Mouse (Mus musculus) embryonic facial prominence, embryonic 13.5 days (tissue): ENCODE data around the gene Babam2. TPM values are rescaled to one million over a fixed set of nuclear protein-coding genes. Genes with fewer than 3 reads are reported as not detected.
A peak's percentile ranks its signal among the peaks of the same experiment; 100 is the strongest.

ENCODE experiments used
- ATAC-seq: fragments of 200-750 bp; cut with Nextera tagmentation; 2 replicates; pipeline ENCODE4 v1.8.0; 2017; ENCODE audit warnings: low read depth; ENCODE audit not compliant: insufficient number of reproducible peaks, insufficient read depth, low FRiP score, low TSS enrichment
- H3K27ac ChIP-seq: fragments of 300-500 bp; sonication (generic); 2 replicates; pipeline ENCODE4 v1.5.1; 2015; ENCODE audit warnings: moderate library complexity, mild to moderate bottlenecking, inconsistent platforms
- H3K27me3 ChIP-seq: fragments of 300-500 bp; sonication (generic); 2 replicates; pipeline ENCODE4 v1.6.1; 2015; ENCODE audit warnings: mild to moderate bottlenecking, inconsistent platforms
- H3K36me3 ChIP-seq: fragments of 300-500 bp; sonication (generic); 2 replicates; pipeline ENCODE4 v1.6.1; 2015; ENCODE audit warnings: mild to moderate bottlenecking, inconsistent platforms
- H3K4me1 ChIP-seq: fragments of 300-500 bp; sonication (generic); 2 replicates; pipeline ENCODE4 v1.6.1; 2015; ENCODE audit warnings: inconsistent platforms
- H3K4me2 ChIP-seq: fragments of 300-500 bp; sonication (generic); 2 replicates; pipeline ENCODE4 v1.6.1; 2015; ENCODE audit warnings: moderate library complexity, mild to moderate bottlenecking, inconsistent platforms
- H3K4me3 ChIP-seq: fragments of 300-500 bp; sonication (generic); 2 replicates; pipeline ENCODE4 v1.5.1; 2015; ENCODE audit warnings: mild to moderate bottlenecking, inconsistent platforms
- H3K9ac ChIP-seq: fragments of 300-500 bp; sonication (generic); 2 replicates; pipeline ENCODE4 v1.6.1; 2015; ENCODE audit warnings: mild to moderate bottlenecking, inconsistent platforms
- H3K9me3 ChIP-seq: fragments of 300-500 bp; sonication (generic); 2 replicates; pipeline ENCODE4 v1.6.1; 2016; ENCODE audit warnings: inconsistent platforms
- WGBS: fragments of 180-500 bp; shearing (Covaris S2); methylation state at CpG from one replicate; pipeline ENCODE4 v1.1.7; 2015; ENCODE audit warnings: mixed read lengths; 5-methylcytosine and 5-hydroxymethylcytosine counted together
- polyA plus RNA-seq: library from polyadenylated mRNA; unstranded; fragments of >200 nt; fragmentation: Nextera tagmentation; extraction: Ambion mirVana; gene quantifications from 2 replicates; pipeline ENCODE4 v1.2.1, GENCODE M21; 2015

The Babam2 gene
- polyA plus RNA-seq, 1 experiment from 2014 or later: 50.1 TPM

- 84% methylated on average over 3 of the region's 3 CpGs for WGBS
- H3K36me3 ChIP-seq: no peaks in the 10 kb centered on the region
- H3K27ac ChIP-seq: no peak overlapping the region
- H3K4me3 ChIP-seq: no peak overlapping the region
- H3K27me3 ChIP-seq: no peaks in the 10 kb centered on the region
- no peak overlapping the region for H3K4me2 ChIP-seq
- H3K9ac ChIP-seq: no peak overlapping the region
- H3K4me1 ChIP-seq: no peaks in the 10 kb centered on the region
- H3K9me3 ChIP-seq: peaks cover 6% of the 10 kb centered on the region; the same call in 1 of the 2 replicates
- ATAC-seq: no peak
These were observed 57.8 kb downstream of the Babam2 start for GRCm38 (mm10) chr5:31755255-31755654.

GRCm38 (mm10) chr5:31758310-31759091 is 61.0 kb downstream of the Babam2 start:
- H3K4me3 ChIP-seq: no peak overlapping the region
- no peak overlapping the region for H3K4me2 ChIP-seq
- no peak for ATAC-seq
- no peaks in the 10 kb centered on the region for H3K27me3 ChIP-seq
- H3K9me3 ChIP-seq: peaks cover 6% of the 10 kb centered on the region; the same call in 1 of the 2 replicates
- H3K9ac ChIP-seq: no peak overlapping the region
- 78% methylated on average over 9 of the region's 9 CpGs for WGBS
- 0 out of 2 replicates have a peak overlapping the region, but pooled peaks have one; percentile 7 for H3K27ac ChIP-seq
- H3K36me3 ChIP-seq: no peaks in the 10 kb centered on the region
- no peaks in the 10 kb centered on the region for H3K4me1 ChIP-seq

- ATAC-seq: no peak
These were observed 64.4 kb downstream of the Babam2 start for GRCm38 (mm10) chr5:31761836-31762235.

GRCm38 (mm10) chr5:31762773-31763172 is 65.3 kb downstream of the Babam2 start:
- H3K9ac ChIP-seq: no peak overlapping the region
- no peaks in the 10 kb centered on the region for H3K27me3 ChIP-seq
- no peak overlapping the region for H3K27ac ChIP-seq
- WGBS: 86% methylated on average over 1 of the region's 1 CpGs
- no peak for ATAC-seq
- H3K4me1 ChIP-seq: no peaks in the 10 kb centered on the region
- H3K9me3 ChIP-seq: no peaks in the 10 kb centered on the region
- H3K36me3 ChIP-seq: no peaks in the 10 kb centered on the region
- H3K4me2 ChIP-seq: no peak overlapping the region
- no peak overlapping the region for H3K4me3 ChIP-seq

More at GRCm38 (mm10) chr5:31761836-31762235, 64.4 kb downstream of the Babam2 start:
- Histone ChIP-seq H3K27ac (no peak overlapping the region), H3K4me1 (no peaks in the 10 kb centered on the region), H3K9ac (no peak overlapping the region), H3K9me3 (no peaks in the 10 kb centered on the region), H3K4me3 (no peak overlapping the region), H3K4me2 (no peak overlapping the region), H3K27me3 (no peaks in the 10 kb centered on the region), H3K36me3 (no peaks in the 10 kb centered on the region)
- 90% methylated on average over 4 of the region's 4 CpGs for WGBS

- H3K9me3 ChIP-seq: no peaks in the 10 kb centered on the region
- ATAC-seq: no peak
- no peak overlapping the region for H3K4me2 ChIP-seq
- no peak overlapping the region for H3K9ac ChIP-seq
- no peak overlapping the region for H3K4me3 ChIP-seq
- no peaks in the 10 kb centered on the region for H3K27me3 ChIP-seq
- no peak overlapping the region for H3K27ac ChIP-seq
- H3K4me1 ChIP-seq: no peaks in the 10 kb centered on the region
- H3K36me3 ChIP-seq: no peaks in the 10 kb centered on the region
- WGBS: 90% methylated on average over 2 of the region's 2 CpGs
These were observed 68.3 kb downstream of the Babam2 start for GRCm38 (mm10) chr5:31765824-31766223.

GRCm38 (mm10) chr5:31766841-31767542 is 69.5 kb downstream of the Babam2 start:
- H3K4me2 ChIP-seq: no peak overlapping the region
- 46% methylated on average over 4 of the region's 4 CpGs for WGBS

GRCm38 (mm10) chr5:31771486-31771885 is 74.0 kb downstream of the Babam2 start:
- Histone ChIP-seq H3K9ac (no peak overlapping the region), H3K4me2 (no peak overlapping the region), H3K27ac (no peak overlapping the region), H3K4me3 (no peak overlapping the region), H3K4me1 (no peaks in the 10 kb centered on the region), H3K9me3 (0 out of 2 replicates have a peak, but pooled peaks cover 4% of the 10 kb centered on the region), H3K36me3 (no peaks in the 10 kb centered on the region), H3K27me3 (no peaks in the 10 kb centered on the region)
- 89% methylated on average over 5 of the region's 5 CpGs for WGBS
- no peak for ATAC-seq

More at GRCm38 (mm10) chr5:31766841-31767542, 69.5 kb downstream of the Babam2 start:
- H3K4me3 ChIP-seq: no peak overlapping the region
- H3K9ac ChIP-seq: no peak overlapping the region
- no peaks in the 10 kb centered on the region for H3K27me3 ChIP-seq
- no peak for ATAC-seq
- no peak overlapping the region for H3K27ac ChIP-seq
- H3K4me1 ChIP-seq: no peaks in the 10 kb centered on the region
- no peaks in the 10 kb centered on the region for H3K9me3 ChIP-seq
- H3K36me3 ChIP-seq: no peaks in the 10 kb centered on the region

- Histone ChIP-seq H3K9me3 (0 out of 2 replicates have a peak, but pooled peaks cover 4% of the 10 kb centered on the region), H3K9ac (no peak overlapping the region), H3K36me3 (no peaks in the 10 kb centered on the region), H3K4me3 (no peak overlapping the region), H3K4me2 (no peak overlapping the region), H3K27ac (no peak overlapping the region), H3K27me3 (no peaks in the 10 kb centered on the region), H3K4me1 (no peaks in the 10 kb centered on the region)
- 87% methylated on average over 4 of the region's 4 CpGs for WGBS
- no peak for ATAC-seq
These were observed 74.4 kb downstream of the Babam2 start for GRCm38 (mm10) chr5:31771921-31772320.

GRCm38 (mm10) chr5:31774976-31775375 is 77.5 kb downstream of the Babam2 start:
- H3K36me3 ChIP-seq: no peaks in the 10 kb centered on the region
- 92% methylated on average over 6 of the region's 6 CpGs for WGBS
- no peak for ATAC-seq

GRCm38 (mm10) chr5:31781624-31782023 is 84.1 kb downstream of the Babam2 start:
- H3K4me2 ChIP-seq: no peak overlapping the region
- H3K27ac ChIP-seq: no peak overlapping the region
- no peak overlapping the region for H3K9ac ChIP-seq
- H3K27me3 ChIP-seq: no peaks in the 10 kb centered on the region
- no peaks in the 10 kb centered on the region for H3K36me3 ChIP-seq
- no peak for ATAC-seq
- H3K9me3 ChIP-seq: no peaks in the 10 kb centered on the region
- no peak overlapping the region for H3K4me3 ChIP-seq
- WGBS: 76% methylated on average over 5 of the region's 5 CpGs
- peaks cover 9% of the 10 kb centered on the region for H3K4me1 ChIP-seq

More at GRCm38 (mm10) chr5:31774976-31775375, 77.5 kb downstream of the Babam2 start:
- H3K4me1 ChIP-seq: no peaks in the 10 kb centered on the region
- H3K4me2 ChIP-seq: no peak overlapping the region
- no peak overlapping the region for H3K27ac ChIP-seq
- no peaks in the 10 kb centered on the region for H3K27me3 ChIP-seq
- no peak overlapping the region for H3K9ac ChIP-seq
- H3K9me3 ChIP-seq: 0 out of 2 replicates have a peak, but pooled peaks cover 4% of the 10 kb centered on the region
- H3K4me3 ChIP-seq: no peak overlapping the region

GRCm38 (mm10) chr5:31787201-31787600 is 89.7 kb downstream of the Babam2 start:
- Histone ChIP-seq H3K4me2 (no peak overlapping the region), H3K9me3 (no peaks in the 10 kb centered on the region), H3K27me3 (no peaks in the 10 kb centered on the region), H3K36me3 (no peaks in the 10 kb centered on the region), H3K27ac (no peak overlapping the region), H3K9ac (no peak overlapping the region), H3K4me3 (no peak overlapping the region), H3K4me1 (peaks cover 9% of the 10 kb centered on the region)
- ATAC-seq: no peak
- WGBS: 79% methylated on average over 3 of the region's 3 CpGs

- Histone ChIP-seq H3K27me3 (no peaks in the 10 kb centered on the region), H3K4me2 (no peak overlapping the region), H3K4me3 (no peak overlapping the region), H3K4me1 (peaks cover 9% of the 10 kb centered on the region), H3K36me3 (no peaks in the 10 kb centered on the region), H3K9me3 (no peaks in the 10 kb centered on the region), H3K9ac (no peak overlapping the region), H3K27ac (no peak overlapping the region)
- ATAC-seq: no peak
- WGBS: 80% methylated on average over 3 of the region's 3 CpGs
These were observed 90.1 kb downstream of the Babam2 start for GRCm38 (mm10) chr5:31787622-31788021.
